Mouse (Mus musculus) liver, embryonic 14.5 days (tissue): Measurements from ENCODE around the gene Fam187a.
A peak's percentile ranks its signal among the peaks of the same experiment; 100 is the strongest.

ENCODE experiments used
- CTCF ChIP-seq: IDR thresholded peaks from 2 replicates; pipeline ENCODE4 v1.5.1; 2016; ENCODE audit warnings: antibody characterized with exemption, low read depth, control low read depth
- EP300 ChIP-seq: IDR thresholded peaks from 2 replicates; pipeline ENCODE4 v1.6.1; 2016; ENCODE audit warnings: antibody characterized with exemption, low read depth

DNA sequence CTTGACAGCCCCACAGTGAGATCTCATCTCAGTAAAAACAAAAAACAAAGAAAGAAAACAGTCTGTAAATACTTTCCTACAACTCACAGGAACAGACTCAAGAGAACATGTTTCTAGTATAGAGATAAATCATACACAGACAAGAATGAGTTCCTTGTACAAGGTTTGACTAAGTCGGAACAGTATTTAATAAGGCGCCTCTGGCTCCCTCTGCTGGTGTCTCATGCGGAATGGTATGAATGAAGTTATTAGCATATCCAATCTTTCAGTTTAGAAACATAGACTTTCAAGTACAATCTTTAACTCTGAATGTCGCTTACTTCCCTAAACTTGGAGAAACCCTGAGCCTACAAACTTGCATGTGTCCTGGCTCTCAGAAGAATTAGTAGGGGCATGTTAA is 20.7 kb upstream of the Fam187a start:
- TF ChIP-seq CTCF (peak; percentile 52; the same call in 1 of the 2 replicates), EP300 (no peak)
